Mouse (Mus musculus) erythroblast, embryonic 14.5 days (primary cell): ENCODE data around the gene Btbd35f30.
"Not testable (repeated sequence)": the region's sequence is repeated elsewhere in the genome, so short reads cannot be mapped to it uniquely, and the experiment has no call there.

Source experiments
- GATA1 ChIP-seq: IDR thresholded peaks from 2 replicates; pipeline ENCODE4 v1.6.1; 2012; ENCODE audit warnings: low read length, inconsistent platforms, mixed read lengths
- TAL1 ChIP-seq: IDR thresholded peaks from 3 replicates; pipeline ENCODE4 v1.6.1; 2012; ENCODE audit warnings: low read length, inconsistent platforms, mixed read lengths

GRCm38 (mm10) chrX:32894325-32894724, at the start of gene Btbd35f30:
- TF ChIP-seq TAL1, GATA1: not testable (repeated sequence)
